In the genomic region with DNA sequence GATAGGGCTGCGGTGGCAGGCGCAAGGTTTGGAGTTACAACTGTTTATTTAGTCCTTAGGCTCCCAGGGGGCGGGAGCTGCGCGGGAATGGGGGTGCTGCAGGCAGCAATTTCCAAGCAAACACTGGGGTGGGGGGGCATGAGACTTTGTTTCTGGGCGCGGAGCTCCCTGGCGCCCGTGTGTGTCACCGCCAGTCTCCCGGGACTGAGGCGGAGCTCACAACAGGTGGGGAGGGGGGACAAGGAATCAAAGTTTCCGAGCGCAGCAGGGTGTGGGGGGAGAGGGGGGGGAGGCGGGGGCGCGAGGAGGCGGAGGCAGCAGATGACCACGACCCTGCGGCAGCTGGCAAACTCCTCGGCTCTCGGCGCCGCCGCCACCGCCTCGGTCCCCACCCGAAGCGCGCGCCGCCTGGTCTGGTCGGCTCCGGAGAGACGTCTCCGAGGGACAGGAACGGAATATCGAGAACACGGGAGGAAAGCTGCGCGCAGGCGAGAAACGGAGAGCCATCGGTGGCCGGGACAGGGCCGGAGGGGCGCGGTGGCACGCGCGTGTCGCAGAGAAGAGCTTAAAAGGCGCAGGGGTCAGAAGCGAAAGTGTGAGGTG, we compare ENCODE assay signal across 8 mouse cellular contexts. TPM values are rescaled to one million over a fixed set of nuclear protein-coding genes. Genes with fewer than 3 reads are reported as not detected.
DNase-seq lines count a peak whose midpoint lies in the region; ATAC-seq and TF ChIP-seq lines count a peak whose summit lies in the region.

No protein-coding gene starts in this region.

- H3K27me3 ChIP-seq in embryonic facial prominence, embryonic 14.5 days (replicated peaks; ENCODE audit: control insufficient read depth, insufficient read depth, low read length), result no peaks in the 10 kb centered on the region
- H3K27me3 ChIP-seq in heart, embryonic 14.5 days (ENCODE audit: control insufficient read depth, insufficient read depth, low read length), result no peaks in the 10 kb centered on the region

- H3K9me3 ChIP-seq in embryonic facial prominence, embryonic 14.5 days (ENCODE audit: control insufficient read depth, low read length), result no peaks in the 10 kb centered on the region
- no peaks in the 10 kb centered on the region for H3K9me3 ChIP-seq in heart, embryonic 14.5 days (ENCODE audit: control insufficient read depth, low read length)

- peak overlapping the region; percentile 81 for H3K4me3 ChIP-seq in embryonic facial prominence, embryonic 14.5 days (ENCODE audit: low read depth, low read length)
- H3K4me3 ChIP-seq in heart, embryonic 14.5 days (ENCODE audit: control insufficient read depth in 1 of 2, insufficient read depth in 1 of 2, low read depth in 1 of 2, low read length in 2 of 2), result peak overlapping the region; percentile 90 to 92
- H3K4me3 ChIP-seq in lung, adult 2 months (replicated peaks; ENCODE audit: extremely low read depth, low read depth, low read length), result peak overlapping the region; percentile 90

- DNase-seq in B cell, adult 2 months, result peak; percentile 54 to 61
- peak; percentile 41 for DNase-seq in adrenal gland, adult 8-10 months
- DNase-seq in embryonic facial prominence, embryonic 14.5 days (ENCODE audit: low spot score), result peak; percentile 90
- DNase-seq in kidney, postnatal 14 days, result peak; percentile 76
- DNase-seq in lung, adult 2 months, result peak; percentile 79
- peak; percentile 74 for DNase-seq in ovary, adult 18-20 months (ENCODE audit: low spot score)
- DNase-seq in thymus, postnatal 36 days, result peak; percentile 53 to 58

- H3K4me1 ChIP-seq in embryonic facial prominence, embryonic 14.5 days (ENCODE audit: control insufficient read depth, insufficient read depth, low read length), result no peaks in the 10 kb centered on the region
- H3K4me1 ChIP-seq in heart, embryonic 14.5 days (ENCODE audit: control insufficient read depth in 2 of 2, insufficient read depth in 2 of 2, low read length in 2 of 2), result peaks cover 2 to 9% of the 10 kb centered on the region in 2 experiments; a peak in 2 of 4 replicates
- H3K4me1 ChIP-seq in lung, adult 2 months (ENCODE audit: control insufficient read depth, insufficient read depth, low read length), result no peaks in the 10 kb centered on the region

- H3K9ac ChIP-seq in embryonic facial prominence, embryonic 14.5 days (ENCODE audit: low read depth, low read length), result peak overlapping the region; percentile 91
- H3K9ac ChIP-seq in heart, embryonic 14.5 days (ENCODE audit: low read length), result peak overlapping the region; percentile 98

- WGBS in embryonic facial prominence, embryonic 14.5 days, result 0% methylated on average over 26 of the region's 54 CpGs
- under 1% methylated on average over 53 of the region's 54 CpGs for WGBS in heart, embryonic 14.5 days
- WGBS in lung, adult 2 months, result under 1% methylated on average over 50 of the region's 54 CpGs

- TF ChIP-seq CTCF in lung, adult 2 months (IDR thresholded peaks at IDR 0.05; ENCODE audit: insufficient read depth, low read length), result no peak

- peak; percentile 70 for ATAC-seq in embryonic facial prominence, embryonic 14.5 days (ENCODE audit: low read depth)
- peak; percentile 76 for ATAC-seq in heart, embryonic 14.5 days (ENCODE audit: insufficient number of reproducible peaks, insufficient read depth, low FRiP score, low read depth)

- H3K36me3 ChIP-seq in embryonic facial prominence, embryonic 14.5 days (ENCODE audit: control insufficient read depth, insufficient read depth, low read length), result no peaks in the 10 kb centered on the region
- no peaks in the 10 kb centered on the region; the same call in 1 of the 2 replicates for H3K36me3 ChIP-seq in heart, embryonic 14.5 days (ENCODE audit: control insufficient read depth, insufficient read depth, low read length)

- H3K27ac ChIP-seq in embryonic facial prominence, embryonic 14.5 days (replicated peaks; ENCODE audit: low read depth, low read length), result peak overlapping the region; percentile 99
- peak overlapping the region; percentile 99 to 100 for H3K27ac ChIP-seq in heart, embryonic 14.5 days (replicated peaks in 1 of 2; ENCODE audit: control insufficient read depth in 1 of 2, insufficient read depth in 1 of 2, low read depth in 2 of 2, low read length in 2 of 2)

- peak overlapping the region; percentile 89 for H3K4me2 ChIP-seq in embryonic facial prominence, embryonic 14.5 days (ENCODE audit: low read depth, low read length)
- peak overlapping the region; percentile 75 for H3K4me2 ChIP-seq in heart, embryonic 14.5 days (ENCODE audit: low read length)

- TF ChIP-seq POLR2A in lung, adult 2 months (IDR thresholded peaks at IDR 0.05; ENCODE audit: borderline replicate concordance, extremely low read depth, low read depth, low read length), result peak; percentile 50; the same call in 1 of the 2 replicates

RNA-seq across cellular contexts. Expression of gene Foxp1, which starts 1.4 kb away (rescaled TPM):
- total RNA-seq in adrenal gland, adult 8-10 months (2022), result 10 to 100 TPM; 37.1 to 93.2 (median 58.8) TPM
- 80.1 and 87.9 TPM in 2 replicates for polyA plus RNA-seq in embryonic facial prominence, embryonic 14.5 days (2014; fragmentation: Nextera tagmentation; extraction: Ambion mirVana)
- 87.6 and 88.1 TPM in 2 replicates for polyA plus RNA-seq in heart, embryonic 14.5 days (2014; fragmentation: Nextera tagmentation; extraction: Ambion mirVana)
- 135 and 169 TPM in 2 replicates for polyA plus RNA-seq in lung, adult 2 months (2012; rRNA removed)

Comparison
In these comparisons a context has a peak if more than half of its experiments do, and no peak if none do; other contexts are left out.
1. Peak in every context shown above with its lines: DNase-seq, ATAC-seq, H3K4me3 ChIP-seq and H3K27ac ChIP-seq.